Mouse (Mus musculus) ES-E14 (cell line): ENCODE data around the gene Slc35e2.

Experiments
- CHD2 ChIP-seq: IDR thresholded peaks from 2 replicates; pipeline ENCODE4 v1.6.1; 2014; ENCODE audit warnings: mild to moderate bottlenecking, low read depth, low read length, inconsistent platforms
- HCFC1 ChIP-seq: IDR thresholded peaks from 2 replicates; pipeline ENCODE4 v1.6.1; 2012; ENCODE audit warnings: low read length, inconsistent platforms, borderline replicate concordance; ENCODE audit not compliant: insufficient read depth

GRCm38 (mm10) chr4:155670236-155670635, 69.0 kb downstream of the Slc35e2 start:
- peak; percentile 61; the same call in 1 of the 2 replicates for TF ChIP-seq CHD2
- peak; percentile 19; the same call in 1 of the 2 replicates for TF ChIP-seq HCFC1
